Mouse (Mus musculus): ENCODE measurements at regions not wholly inside any gene's neighbourhood (a gene's known extent, or its start where the extent isn't known, plus 50 kb on each side); places are given as distances from the start of the nearest gene placed in this dataset.
"Not testable (repeated sequence)": the region's sequence is repeated elsewhere in the genome, so short reads cannot be mapped to it uniquely, and the experiment has no call there.

- not testable (repeated sequence) for DNase-seq
Observed at GRCm38 (mm10) chr14:16087231-16087630, 161.8 kb upstream of the Ngly1 start.

- no peak for DNase-seq
Observed at GRCm38 (mm10) chr14:16092391-16093132, 156.5 kb upstream of the Ngly1 start.

- DNase-seq, result no peak
Observed at GRCm38 (mm10) chr14:16093133-16093505, 156.0 kb upstream of the Ngly1 start.

- no peak for DNase-seq
Observed at GRCm38 (mm10) chr14:16109414-16109813, 139.7 kb upstream of the Ngly1 start.

- no peak for DNase-seq
Observed at GRCm38 (mm10) chr14:16132672-16133071, 116.4 kb upstream of the Ngly1 start.

- no peak for DNase-seq
Observed at GRCm38 (mm10) chr14:16133410-16133809, 115.7 kb upstream of the Ngly1 start.

- no peak for DNase-seq
Observed at GRCm38 (mm10) chr14:16136187-16136586, 112.9 kb upstream of the Ngly1 start.

GRCm38 (mm10) chr14:16144299-16144698, 104.8 kb upstream of the Ngly1 start:
- no peak for DNase-seq

GRCm38 (mm10) chr14:16146811-16147210, 102.3 kb upstream of the Ngly1 start:
- DNase-seq, result no peak

- no peak for DNase-seq
Observed at GRCm38 (mm10) chr14:16151815-16152214, 97.3 kb upstream of the Ngly1 start.

GRCm38 (mm10) chr14:16152702-16153101, 96.4 kb upstream of the Ngly1 start:
- DNase-seq, result no peak

- no peak for DNase-seq
Observed at GRCm38 (mm10) chr14:16155106-16155505, 94.0 kb upstream of the Ngly1 start.

GRCm38 (mm10) chr14:16170226-16170625, 78.9 kb upstream of the Ngly1 start:
- DNase-seq, result no peak

GRCm38 (mm10) chr14:16172261-16172660, 76.8 kb upstream of the Ngly1 start:
- no peak for DNase-seq

- DNase-seq, result no peak
Observed at GRCm38 (mm10) chr14:16173292-16173691, 75.8 kb upstream of the Ngly1 start.

GRCm38 (mm10) chr14:16178227-16178626, 70.9 kb upstream of the Ngly1 start:
- peak in 1 of 2 experiments; percentile 8 for DNase-seq

- DNase-seq, result no peak
Observed at GRCm38 (mm10) chr14:16181822-16182221, 67.3 kb upstream of the Ngly1 start.

- DNase-seq, result no peak
Observed at GRCm38 (mm10) chr14:16185246-16185645, 63.8 kb upstream of the Ngly1 start.

All from layer of hippocampus, postnatal 36 days (tissue).